Mouse (Mus musculus): ENCODE results near the gene Zfp872. TPM values are rescaled to one million over a fixed set of nuclear protein-coding genes. Genes with fewer than 3 reads are reported as not detected.
"Not testable (repeated sequence)": the region's sequence is repeated elsewhere in the genome, so short reads cannot be mapped to it uniquely, and the experiment has no call there.

The Zfp872 gene
- total RNA-seq (2021) = under 1 TPM in 1 of 2 experiments, not detected in 1; 0.22 TPM

- intact Hi-C loops (cut with DNase I) = no loop called here
- DNase-seq = peak; percentile 10 to 29
Observed at GRCm38 (mm10) chr9:22188025-22188611, at the start of gene Zfp872. Gene Zfp872, plus strand, starts transcription at chr9:22188090.

- intact Hi-C loops (cut with DNase I) = no loop called here
- DNase-seq = peak; percentile 44 to 59
Observed at GRCm38 (mm10) chr9:22138480-22138879, 49.4 kb upstream of the Zfp872 start.

- intact Hi-C loops (cut with DNase I) = loop anchor here (10.0 kb wide), 1 partner anchor 535 kb away; no protein-coding TSS in a partner anchor
- no peak for DNase-seq
Observed at GRCm38 (mm10) chr9:22139746-22140145, 48.1 kb upstream of the Zfp872 start.

- DNase-seq = peak; percentile 85 to 91
- intact Hi-C loops (cut with DNase I) = loop anchor here (1.0 to 10.0 kb wide), 4 partner anchors 45 to 539 kb away; partner anchors contain the start of gene Cnn1
Observed at GRCm38 (mm10) chr9:22143108-22144037, 44.5 kb upstream of the Zfp872 start.

- DNase-seq = no peak
- intact Hi-C loops (cut with DNase I) = loop anchor here (10.0 kb wide), 1 partner anchor 540 kb away; no protein-coding TSS in a partner anchor
Observed at GRCm38 (mm10) chr9:22144304-22144965, 43.5 kb upstream of the Zfp872 start.

- intact Hi-C loops (cut with DNase I) = loop anchor here (10.0 kb wide), 1 partner anchor 545 kb away; no protein-coding TSS in a partner anchor
- DNase-seq = no peak
Observed at GRCm38 (mm10) chr9:22149426-22150248, 38.3 kb upstream of the Zfp872 start.

GRCm38 (mm10) chr9:22150249-22150693 is 37.6 kb upstream of the Zfp872 start:
- intact Hi-C loops (cut with DNase I); DNase-seq: not testable (repeated sequence)

GRCm38 (mm10) chr9:22150946-22151345 is 36.9 kb upstream of the Zfp872 start:
- DNase-seq = no peak
- intact Hi-C loops (cut with DNase I) = no loop called here

- DNase-seq = no peak
- intact Hi-C loops (cut with DNase I) = no loop called here
Observed at GRCm38 (mm10) chr9:22153810-22154209, 34.1 kb upstream of the Zfp872 start.

- DNase-seq = peak; percentile 67 to 76
- intact Hi-C loops (cut with DNase I) = loop anchor here (2.0 to 5.0 kb wide), 3 partner anchors 69 to 253 kb away; partner anchors contain the start of gene Zfp809
Observed at GRCm38 (mm10) chr9:22155614-22156013, 32.3 kb upstream of the Zfp872 start.

- peak; percentile 99 for DNase-seq
- intact Hi-C loops (cut with DNase I) = loop anchor here (2.0 to 5.0 kb wide), 3 partner anchors 68 to 252 kb away; partner anchors contain the start of gene Zfp809
Observed at GRCm38 (mm10) chr9:22156497-22157245, 31.2 kb upstream of the Zfp872 start, which contains the start of gene Pigyl. Gene Pigyl, plus strand, starts transcription at chr9:22156846.

- intact Hi-C loops (cut with DNase I) = loop anchor here (2.0 to 5.0 kb wide), 3 partner anchors 67 to 251 kb away; partner anchors contain the start of gene Zfp809
- DNase-seq = no peak
Observed at GRCm38 (mm10) chr9:22157516-22158265, 30.2 kb upstream of the Zfp872 start.

- intact Hi-C loops (cut with DNase I) = no loop called here
- no peak for DNase-seq
Observed at GRCm38 (mm10) chr9:22161299-22161698, 26.6 kb upstream of the Zfp872 start.

GRCm38 (mm10) chr9:22162305-22162704 is 25.6 kb upstream of the Zfp872 start:
- intact Hi-C loops (cut with DNase I) = no loop called here
- DNase-seq = no peak

GRCm38 (mm10) chr9:22162912-22163311 is 25.0 kb upstream of the Zfp872 start:
- intact Hi-C loops (cut with DNase I) = no loop called here
- DNase-seq = no peak

GRCm38 (mm10) chr9:22164711-22165668 is 22.9 kb upstream of the Zfp872 start:
- DNase-seq = peak; percentile 17 to 25
- intact Hi-C loops (cut with DNase I) = no loop called here

GRCm38 (mm10) chr9:22165964-22166363 is 21.9 kb upstream of the Zfp872 start:
- intact Hi-C loops (cut with DNase I) = no loop called here
- no peak for DNase-seq
